Mouse (Mus musculus) C2C12 (cell line): ENCODE results near the gene Psmb3.

Source experiments
- CEBPB ChIP-seq: IDR thresholded peaks from one replicate; pipeline ENCODE4 v1.6.1; 2011; ENCODE audit warnings: low read depth, mild to moderate bottlenecking, control low read depth, moderate library complexity
- CTCF ChIP-seq: IDR thresholded peaks from one replicate; pipeline ENCODE4 v1.5.1; 2011; ENCODE audit not compliant: control insufficient read depth, insufficient read depth, insufficient read length
- FOSL1 ChIP-seq: IDR thresholded peaks from one replicate; pipeline ENCODE4 v1.8.0; 2011; ENCODE audit warnings: mild to moderate bottlenecking, low read length; ENCODE audit not compliant: poor library complexity, insufficient read depth, severe bottlenecking

DNA sequence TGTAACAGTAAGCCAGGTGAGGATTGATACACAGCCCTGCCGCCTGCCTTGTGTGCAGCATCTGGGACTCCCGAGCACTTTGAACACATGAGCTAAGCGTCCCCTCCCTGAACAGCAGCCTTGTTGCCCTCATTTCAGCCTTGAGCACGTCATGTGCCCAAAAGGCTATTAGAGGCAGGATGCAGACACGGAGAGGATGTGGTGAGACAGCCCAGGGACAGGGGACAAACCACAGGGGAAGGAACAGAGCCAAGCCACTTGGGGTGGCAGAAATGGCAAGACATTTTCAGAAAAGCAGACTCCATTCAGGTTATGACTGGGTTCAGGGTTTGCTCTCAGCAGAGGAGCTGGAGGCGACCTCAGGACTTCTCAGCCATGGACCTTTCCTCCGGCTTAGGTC, 25.1 kb downstream of the Psmb3 start:
- TF ChIP-seq CTCF (no peak), FOSL1 (no peak), CEBPB (no peak)
